Mouse (Mus musculus) kidney, postnatal 0 days (tissue): ENCODE data around the gene Boll. TPM values are rescaled to one million over a fixed set of nuclear protein-coding genes. Genes with fewer than 3 reads are reported as not detected.
A peak's percentile ranks its signal among the peaks of the same experiment; 100 is the strongest.

Source experiments
- ATAC-seq: fragments of 200-750 bp; cut with Nextera tagmentation; replicated peaks from 2 replicates; pipeline ENCODE4 v1.8.0; 2017; ENCODE audit warnings: low read depth, moderate number of reproducible peaks, moderate TSS enrichment, moderate library complexity; ENCODE audit not compliant: low FRiP score
- DNase-seq: peaks from one replicate; pipeline ENCODE4 v3.0.0-alpha.2; 2016; ENCODE audit warnings: low spot score
- H3K27ac ChIP-seq: fragments of 300-500 bp; sonication (generic); 2 replicates; pipeline ENCODE4 v1.5.1; 2014; ENCODE audit warnings: mild to moderate bottlenecking
- H3K27me3 ChIP-seq: fragments of 300-500 bp; sonication (generic); 2 replicates; pipeline ENCODE4 v1.6.1; 2014; ENCODE audit warnings: low read length, mixed read lengths; ENCODE audit not compliant: insufficient read depth
- H3K36me3 ChIP-seq: fragments of 300-500 bp; sonication (generic); 2 replicates; pipeline ENCODE4 v1.6.1; 2014; ENCODE audit warnings: low read length, mixed read lengths; ENCODE audit not compliant: insufficient read depth
- H3K4me1 ChIP-seq: fragments of 300-500 bp; sonication (generic); replicated peaks from 2 replicates; pipeline ENCODE4 v1.6.1; 2014; ENCODE audit warnings: antibody characterized with exemption, low read length, mixed read lengths; ENCODE audit not compliant: insufficient read depth
- H3K4me2 ChIP-seq: fragments of 300-500 bp; sonication (generic); 2 replicates; pipeline ENCODE4 v1.6.1; 2014; ENCODE audit warnings: mild to moderate bottlenecking, low read length, moderate library complexity, mixed read lengths
- H3K4me3 ChIP-seq: fragments of 300-500 bp; sonication (generic); replicated peaks from 2 replicates; pipeline ENCODE4 v1.5.1; 2014; ENCODE audit warnings: low read depth, low read length
- H3K9ac ChIP-seq: fragments of 300-500 bp; sonication (generic); 2 replicates; pipeline ENCODE4 v1.6.1; 2014; ENCODE audit warnings: low read depth, low read length
- H3K9me3 ChIP-seq: fragments of 300-500 bp; sonication (generic); replicated peaks from 2 replicates; pipeline ENCODE4 v1.6.1; 2016; ENCODE audit warnings: low read length, inconsistent platforms, mixed read lengths
- CTCF ChIP-seq: IDR thresholded peaks from 2 replicates; pipeline ENCODE4 v1.5.1; 2016; ENCODE audit warnings: antibody characterized with exemption, low read depth, mild to moderate bottlenecking, moderate library complexity
- WGBS: fragments of 180-500 bp; shearing (Covaris S2); extraction: QIAGEN DNeasy Blood & Tissue Kit; methylation state at CpG from one replicate; pipeline ENCODE4 v1.1.7; 2014; 5-methylcytosine and 5-hydroxymethylcytosine counted together
- polyA plus RNA-seq: library from polyadenylated mRNA; unstranded; fragments of >200 nt; fragmentation: Nextera tagmentation; extraction: Ambion mirVana; gene quantifications from 2 replicates; pipeline ENCODE4 v1.2.1, GENCODE M21; 2015

The Boll gene
- polyA plus RNA-seq, 1 experiment from 2014 or later = 0.72 TPM

GRCm38 (mm10) chr1:55201850-55202752 is 161.2 kb downstream of the Boll start:
- 64% methylated on average over 18 of the region's 18 CpGs for WGBS
- no peaks in the 10 kb centered on the region for H3K4me1 ChIP-seq
- ATAC-seq = no peak; the same call in 1 of the 2 replicates

DNA sequence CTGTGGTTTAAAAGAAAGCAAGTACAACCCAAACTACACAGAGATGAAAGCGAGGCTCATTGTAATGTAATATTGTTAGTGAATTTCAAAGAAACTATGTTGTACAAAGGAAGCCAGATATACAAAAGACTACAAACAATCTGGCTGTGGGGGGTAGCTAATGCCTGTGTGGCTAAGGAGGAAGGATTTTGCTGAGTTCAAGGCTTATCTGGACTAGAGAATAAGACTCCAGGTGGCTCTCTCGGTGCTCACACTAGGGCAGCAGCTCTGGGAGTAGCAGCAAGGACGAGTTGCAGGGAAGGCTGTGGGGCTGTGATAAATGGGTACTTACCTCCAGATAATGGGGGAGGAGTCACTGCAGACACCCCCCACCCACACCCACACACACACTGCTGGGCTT is 164.6 kb downstream of the Boll start:
- Histone ChIP-seq H3K9ac (no peak overlapping the region), H3K4me2 (no peak overlapping the region), H3K27ac (no peak overlapping the region), H3K4me3 (no peak overlapping the region), H3K27me3 (no peaks in the 10 kb centered on the region), H3K4me1 (no peaks in the 10 kb centered on the region), H3K9me3 (no peaks in the 10 kb centered on the region), H3K36me3 (no peaks in the 10 kb centered on the region)
- no peak for TF ChIP-seq CTCF
- ATAC-seq (no peak), DNase-seq (no peak)
- 43% methylated on average over 3 of the region's 3 CpGs for WGBS

More at GRCm38 (mm10) chr1:55201850-55202752, 161.2 kb downstream of the Boll start:
- no peak overlapping the region for H3K9ac ChIP-seq
- no peak overlapping the region for H3K4me3 ChIP-seq
- H3K36me3 ChIP-seq = no peaks in the 10 kb centered on the region
- no peaks in the 10 kb centered on the region for H3K9me3 ChIP-seq
- TF ChIP-seq CTCF = no peak
- peak overlapping the region; percentile 57 for H3K27ac ChIP-seq
- H3K27me3 ChIP-seq = no peaks in the 10 kb centered on the region
- DNase-seq = peak; percentile 72
- H3K4me2 ChIP-seq = peak overlapping the region; percentile 18; the same call in 1 of the 2 replicates

Other genes starting within 250 kb of the Boll start
- gene Mob4, start 232.2 kb downstream of the Boll start, polyA plus RNA-seq = 122 TPM in 2 replicates
- 7.0 TPM in 2 replicates for gene Rftn2, start 136.7 kb downstream of the Boll start, polyA plus RNA-seq
- 1.8 and 2.0 TPM in 2 replicates for gene Mars2, start 126.3 kb downstream of the Boll start, polyA plus RNA-seq
- 3.9 and 4.2 TPM in 2 replicates for gene Plcl1, start 42.5 kb upstream of the Boll start, polyA plus RNA-seq